Mouse (Mus musculus) bone marrow macrophage, adult 2 months (primary cell): ENCODE data around the gene Proz. TPM values are rescaled to one million over a fixed set of nuclear protein-coding genes. Genes with fewer than 3 reads are reported as not detected.

Experiments
- H3K27ac ChIP-seq: 2 replicates; pipeline ENCODE4 v1.5.1; 2012; ENCODE audit warnings: low read depth, low read length; ENCODE audit not compliant: insufficient read depth
- H3K4me1 ChIP-seq: 2 replicates; pipeline ENCODE4 v1.6.1; 2012; ENCODE audit warnings: low read length; ENCODE audit not compliant: control insufficient read depth, insufficient read depth
- H3K4me3 ChIP-seq: 2 replicates; pipeline ENCODE4 v1.5.1; 2012; ENCODE audit warnings: mild to moderate bottlenecking, low read length, moderate library complexity; ENCODE audit not compliant: insufficient read depth
- CTCF ChIP-seq: IDR thresholded peaks from 2 replicates; pipeline ENCODE4 v1.5.1; 2012; ENCODE audit warnings: low read depth, mild to moderate bottlenecking, low read length, moderate library complexity
- POLR2A ChIP-seq: IDR thresholded peaks from 2 replicates; pipeline ENCODE4 v1.6.1; 2012; ENCODE audit warnings: mild to moderate bottlenecking, low read depth, low read length, borderline replicate concordance
- polyA plus RNA-seq: library from polyadenylated mRNA; stranded (reverse); fragments of >200 nt; gene quantifications from 2 replicates; pipeline ENCODE4 v1.2.4, GENCODE M21; 2012; ENCODE audit not compliant: missing spikeins, insufficient read depth, insufficient read length

Gene Proz
- polyA plus RNA-seq, 1 experiment, result not detected

DNA sequence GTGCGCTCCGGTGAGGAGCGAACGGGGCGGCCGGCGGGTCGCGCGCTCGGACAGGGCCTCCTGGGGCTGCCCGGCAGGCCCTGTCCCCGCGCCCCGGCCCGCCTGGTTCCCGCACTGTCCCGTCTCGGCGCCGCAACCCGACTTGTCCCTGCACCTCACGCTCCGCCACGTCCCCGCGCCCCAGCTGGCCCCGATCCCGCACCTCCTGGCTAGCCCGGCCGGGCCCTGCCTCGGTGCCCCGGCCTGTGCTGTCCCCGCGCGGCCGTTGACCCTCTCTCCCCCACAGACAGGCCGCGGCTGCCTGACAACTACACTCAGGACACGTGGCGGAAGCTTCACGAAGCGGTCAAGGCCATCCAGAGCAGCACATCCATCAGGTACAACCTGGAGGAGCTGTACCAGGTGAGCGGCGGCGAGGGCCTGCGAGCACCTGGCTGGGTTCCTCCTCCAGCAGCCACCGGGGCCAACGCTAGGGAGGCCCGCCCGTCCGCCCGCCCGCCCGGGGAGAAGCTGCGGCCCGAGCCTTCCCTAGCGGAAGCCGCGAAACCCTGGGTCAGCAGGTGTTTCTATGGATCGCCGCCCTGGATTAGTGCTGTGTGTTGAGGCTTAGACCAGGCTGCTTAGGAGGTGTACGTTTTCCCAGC lies 45.3 kb downstream of the Proz start:
- peak overlapping the region; percentile 42 for H3K27ac ChIP-seq
- TF ChIP-seq CTCF, result no peak
- TF ChIP-seq POLR2A, result no peak
- H3K4me1 ChIP-seq, result peaks cover 8% of the 10 kb centered on the region
- H3K4me3 ChIP-seq, result peak overlapping the region; percentile 83

DNA sequence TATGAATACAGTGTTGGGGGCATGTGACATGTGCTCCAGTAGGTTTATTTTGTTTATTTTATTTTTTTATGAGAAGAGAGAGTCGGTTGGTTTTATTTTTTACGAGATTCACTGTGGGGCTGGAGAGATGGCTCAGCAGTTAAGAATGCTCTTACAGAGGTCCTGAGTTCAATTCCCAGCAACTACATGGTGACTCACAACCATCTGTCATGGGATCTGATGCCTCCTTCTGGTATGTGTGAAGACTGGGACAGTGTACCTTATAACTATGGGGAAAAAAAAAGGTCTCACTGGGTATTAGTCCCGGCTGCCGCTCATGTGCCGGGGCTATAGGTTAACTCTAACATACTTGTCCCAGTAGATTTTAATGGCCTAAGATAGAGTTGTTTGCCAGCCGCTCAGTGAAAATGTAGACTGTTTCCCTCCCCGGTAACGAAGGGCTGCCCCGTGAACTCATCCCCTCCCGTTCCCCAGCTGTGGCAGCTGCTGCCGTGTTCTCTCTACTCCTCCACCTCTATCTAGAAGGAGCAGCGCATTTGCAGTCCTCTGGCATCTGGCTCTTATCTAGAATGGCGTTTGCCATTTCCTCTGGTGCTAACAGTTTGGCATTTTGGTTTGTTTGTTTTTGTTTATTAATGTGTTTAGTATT lies 47.4 kb downstream of the Proz start:
- H3K27ac ChIP-seq, result no peak overlapping the region
- TF ChIP-seq CTCF, result no peak
- no peak for TF ChIP-seq POLR2A
- peaks cover 17% of the 10 kb centered on the region for H3K4me1 ChIP-seq
- no peak overlapping the region for H3K4me3 ChIP-seq

DNA sequence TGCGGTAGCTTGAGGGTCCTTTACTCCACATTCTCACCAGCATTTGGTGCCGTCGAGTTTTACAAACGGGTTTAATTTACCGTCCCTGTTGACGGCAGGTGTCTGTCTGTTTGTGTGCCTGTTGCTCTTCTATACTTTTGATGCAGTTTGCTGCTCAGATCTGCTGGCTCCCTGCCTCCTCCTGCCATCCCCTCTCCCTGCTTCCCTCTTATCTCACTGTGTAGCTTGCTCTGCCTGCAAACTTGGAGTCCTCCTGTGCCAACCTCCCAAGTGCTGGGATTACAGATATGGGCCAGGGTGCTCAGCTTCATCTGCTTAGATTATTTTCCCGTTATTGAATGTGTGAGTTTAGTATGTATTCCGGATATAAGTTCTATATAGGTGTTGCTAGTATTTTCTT lies 48.3 kb downstream of the Proz start:
- Histone ChIP-seq H3K27ac (no peak overlapping the region), H3K4me1 (peaks cover 14% of the 10 kb centered on the region), H3K4me3 (no peak overlapping the region)
- TF ChIP-seq POLR2A (no peak), CTCF (no peak)

DNA sequence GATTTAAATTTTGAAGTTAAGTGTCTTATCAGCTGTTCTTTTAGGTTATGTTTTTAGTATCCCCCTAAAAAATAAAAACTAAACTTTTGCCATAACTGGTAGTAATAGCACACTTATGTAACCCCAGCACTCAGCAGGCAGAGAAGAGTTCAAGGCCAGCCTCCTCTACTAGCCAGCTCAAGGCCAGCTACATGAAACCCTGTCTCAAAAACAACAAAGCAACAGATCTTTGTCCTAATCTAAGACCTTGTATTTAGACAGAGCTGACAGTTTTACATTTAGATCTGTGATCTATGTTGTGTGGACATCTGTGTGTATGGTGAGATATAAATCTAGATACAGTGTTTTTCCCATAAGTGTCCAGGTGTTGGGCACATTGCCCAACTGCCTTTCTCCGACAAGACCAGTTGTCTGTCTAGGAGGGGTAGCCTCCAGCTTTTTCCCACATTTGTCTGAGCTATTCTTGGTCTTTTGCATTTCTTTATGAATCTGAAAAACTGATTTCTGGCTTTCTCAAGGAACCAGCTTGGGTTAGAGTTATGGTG lies 48.8 kb downstream of the Proz start:
- TF ChIP-seq CTCF (no peak), POLR2A (no peak)
- Histone ChIP-seq H3K27ac (no peak overlapping the region), H3K4me3 (no peak overlapping the region), H3K4me1 (peaks cover 14% of the 10 kb centered on the region)

DNA sequence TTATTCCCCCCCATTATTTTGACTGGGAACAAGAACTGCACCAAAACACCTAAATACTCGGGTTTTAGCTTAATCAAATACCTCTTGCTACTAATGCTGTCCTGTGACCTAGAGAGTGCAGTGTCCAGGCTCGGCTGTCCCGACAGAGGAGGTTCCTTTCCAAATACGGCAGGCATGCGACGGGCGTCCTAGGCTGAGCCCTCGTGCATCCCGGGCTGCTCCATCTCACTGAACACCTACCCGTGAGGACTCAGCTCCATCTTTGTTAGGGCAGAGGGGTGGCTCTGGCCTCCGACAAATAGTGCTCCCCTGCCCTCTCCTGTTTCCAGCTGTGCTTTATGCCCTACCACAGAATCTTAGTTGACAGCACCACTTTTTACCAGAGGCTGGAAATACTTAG lies 51.2 kb downstream of the Proz start:
- TF ChIP-seq POLR2A (no peak), CTCF (no peak)
- Histone ChIP-seq H3K27ac (no peak overlapping the region), H3K4me1 (peaks cover 14% of the 10 kb centered on the region), H3K4me3 (no peak overlapping the region)

DNA sequence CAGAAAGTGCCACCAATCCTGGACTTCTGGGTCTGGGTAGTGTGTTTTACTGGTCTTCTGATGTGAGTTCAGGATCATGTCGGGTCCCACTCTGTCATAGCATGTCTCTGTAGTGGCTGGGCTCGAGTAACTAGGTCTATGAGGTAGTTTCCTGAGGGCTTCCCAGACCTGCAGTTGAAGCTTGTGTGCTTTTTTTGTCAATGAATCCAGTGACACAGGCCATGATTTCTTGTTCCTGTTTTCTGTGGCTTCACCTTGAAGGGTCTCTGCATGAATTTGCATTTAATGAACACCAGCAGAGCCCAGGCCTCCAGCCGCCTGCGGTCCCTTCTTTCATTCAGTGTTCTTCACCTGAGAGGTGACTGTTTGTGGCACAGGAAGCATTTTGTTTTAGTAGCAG lies 52.5 kb downstream of the Proz start:
- TF ChIP-seq CTCF (no peak), POLR2A (no peak)
- Histone ChIP-seq H3K4me1 (peaks cover 21% of the 10 kb centered on the region), H3K27ac (no peak overlapping the region), H3K4me3 (no peak overlapping the region)

DNA sequence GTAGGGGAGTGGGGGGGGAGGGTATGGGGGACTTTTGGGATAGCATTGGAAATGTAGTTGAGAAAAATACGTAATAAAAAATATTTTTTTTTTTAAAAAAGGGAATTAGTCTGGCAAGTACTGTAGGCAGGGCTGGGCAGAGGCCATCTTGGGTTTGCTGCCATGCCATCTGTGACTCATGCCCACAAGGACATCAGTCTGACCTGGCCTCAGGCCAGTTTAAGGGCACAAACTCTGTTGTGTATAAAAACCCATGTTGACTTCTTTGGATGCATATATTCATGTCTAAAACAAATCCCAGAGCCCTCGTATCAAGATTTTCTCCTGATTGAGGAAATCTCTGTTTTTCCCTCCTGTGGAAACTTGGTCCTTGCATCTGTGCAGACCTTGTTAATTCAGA lies 56.4 kb downstream of the Proz start:
- Histone ChIP-seq H3K4me3 (no peak overlapping the region), H3K27ac (no peak overlapping the region; the same call in 1 of the 2 replicates), H3K4me1 (peaks cover 25% of the 10 kb centered on the region)
- TF ChIP-seq POLR2A, result no peak
- no peak for TF ChIP-seq CTCF

DNA sequence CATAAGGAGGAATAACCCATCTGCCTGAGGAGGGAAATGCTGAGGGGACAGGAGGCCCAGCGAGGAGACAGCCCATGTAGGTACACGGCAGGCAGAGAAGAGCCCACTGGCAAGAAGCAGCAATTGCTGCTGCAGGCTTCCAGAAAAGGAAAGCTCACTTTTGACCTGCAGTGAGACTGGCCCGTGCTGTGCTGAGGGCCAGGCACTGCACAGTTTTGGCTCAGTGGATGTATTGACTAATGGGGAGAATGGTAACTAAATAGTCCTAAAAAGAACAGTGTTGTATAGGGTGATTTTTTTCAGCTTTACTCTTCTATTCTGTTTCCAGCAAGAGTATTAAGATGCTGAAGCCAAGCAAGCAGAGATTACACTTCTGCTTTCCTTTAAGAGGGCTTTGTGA lies 57.8 kb downstream of the Proz start:
- TF ChIP-seq CTCF (no peak), POLR2A (no peak)
- Histone ChIP-seq H3K4me1 (peaks cover 15% of the 10 kb centered on the region), H3K4me3 (no peak overlapping the region), H3K27ac (no peak overlapping the region)

DNA sequence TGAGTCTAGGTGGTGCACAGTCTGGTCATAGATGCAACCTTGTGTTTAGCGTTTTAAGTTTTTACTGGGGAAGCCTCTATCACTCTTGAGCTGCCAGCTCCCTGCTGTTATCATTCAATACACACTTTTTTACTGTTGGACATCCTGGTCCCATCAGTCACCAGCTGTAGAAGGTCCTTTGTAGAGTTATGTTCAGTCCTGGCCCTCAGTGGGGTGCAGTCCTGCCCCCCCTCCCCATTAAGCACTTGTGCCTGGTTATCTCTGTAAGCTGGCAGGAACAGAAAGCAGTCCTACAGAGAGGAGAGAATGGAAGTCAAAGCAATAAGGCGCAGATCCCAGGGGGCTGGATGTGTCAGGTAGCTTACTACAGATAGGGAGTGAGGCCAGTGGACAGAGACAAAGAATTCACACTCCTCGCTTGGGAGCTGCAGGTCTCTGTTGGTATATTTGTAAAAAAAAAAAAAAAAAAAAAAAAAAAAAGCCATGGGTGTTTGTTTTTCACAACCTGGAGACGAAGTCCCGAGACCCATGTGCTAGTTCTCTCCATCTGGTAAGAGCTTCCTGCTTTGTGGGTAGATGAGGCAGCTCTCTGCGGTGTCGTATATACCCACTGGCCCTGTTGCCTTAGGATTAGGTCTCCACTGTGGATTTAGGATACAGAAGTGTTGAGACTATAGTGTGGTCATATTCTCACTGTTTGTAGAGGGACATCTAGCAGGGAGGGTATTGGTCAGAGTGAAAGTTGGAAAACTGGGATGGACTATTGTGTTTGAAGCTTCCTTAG lies 60.4 kb downstream of the Proz start:
- TF ChIP-seq CTCF, result no peak
- no peak for TF ChIP-seq POLR2A
- no peak overlapping the region for H3K27ac ChIP-seq
- H3K4me3 ChIP-seq, result no peak overlapping the region
- peaks cover 15% of the 10 kb centered on the region for H3K4me1 ChIP-seq

DNA sequence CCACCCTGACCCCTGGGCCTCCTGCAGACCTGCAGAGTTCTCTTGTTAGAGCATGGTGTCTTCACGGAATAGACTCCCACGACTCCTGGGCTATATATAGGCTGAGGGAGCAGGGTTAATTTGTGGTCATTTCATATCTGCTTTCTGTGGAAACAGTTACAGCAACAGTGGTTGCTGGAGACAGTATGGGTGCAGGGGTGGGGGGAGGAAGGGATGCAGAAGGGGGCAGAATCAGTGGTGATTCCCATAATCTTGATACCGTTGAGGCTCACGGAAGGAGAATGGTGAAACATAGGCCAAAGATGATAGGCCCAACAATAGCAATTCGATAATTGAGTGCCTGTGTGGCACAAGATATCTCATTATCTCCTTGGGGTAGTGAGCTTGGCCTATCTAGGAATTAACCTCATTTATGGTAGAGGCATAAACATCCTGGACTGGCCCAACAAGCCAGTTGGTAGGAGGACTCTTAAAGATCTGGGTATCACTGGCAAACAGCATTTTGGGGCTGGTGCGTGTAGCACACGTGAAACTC lies 62.2 kb downstream of the Proz start:
- TF ChIP-seq CTCF (no peak), POLR2A (no peak)
- Histone ChIP-seq H3K4me1 (peaks cover 6% of the 10 kb centered on the region), H3K4me3 (no peak overlapping the region), H3K27ac (no peak overlapping the region)

DNA sequence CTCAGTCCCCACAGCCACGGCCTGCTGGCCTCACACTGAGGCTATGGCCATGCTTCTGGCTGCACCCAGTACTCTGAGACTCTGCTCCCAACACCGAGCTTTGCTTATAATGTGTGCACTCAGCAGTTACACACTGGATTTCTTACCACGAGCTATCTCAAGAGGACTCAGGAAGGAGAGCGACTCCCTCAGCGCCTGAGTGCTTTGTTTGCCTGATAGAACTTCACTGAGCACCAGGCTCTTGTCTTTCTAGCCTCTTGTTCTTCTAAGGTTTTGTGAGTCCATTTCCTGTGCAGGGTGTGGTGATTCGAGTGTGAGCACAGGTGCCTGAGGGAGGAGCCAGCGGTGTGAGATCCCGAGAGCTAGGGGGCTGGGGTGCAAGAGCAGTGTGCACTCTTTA lies 64.2 kb downstream of the Proz start:
- TF ChIP-seq POLR2A, result no peak
- TF ChIP-seq CTCF, result no peak
- Histone ChIP-seq H3K4me3 (no peak overlapping the region), H3K4me1 (no peaks in the 10 kb centered on the region), H3K27ac (no peak overlapping the region)

Other genes with a start within 250 kb of the Proz start
- gene Mcf2l, start 187.1 kb upstream of the Proz start, polyA plus RNA-seq, result 1.4 and 2.2 TPM in 2 replicates
- 0.87 and 1.3 TPM in 2 replicates for gene F7, start 34.9 kb upstream of the Proz start, polyA plus RNA-seq
- 2.5 and 3.9 TPM in 2 replicates for gene F10, start 23.6 kb upstream of the Proz start, polyA plus RNA-seq
- gene Pcid2, start 44.5 kb downstream of the Proz start, polyA plus RNA-seq, result 15.8 and 16.4 TPM in 2 replicates
- gene Cul4a, start 44.7 kb downstream of the Proz start, polyA plus RNA-seq, result 33.3 and 44.0 TPM in 2 replicates
- 1,527 and 1,629 TPM in 2 replicates for gene Lamp1, start 98.2 kb downstream of the Proz start, polyA plus RNA-seq
- 2.0 and 4.0 TPM in 2 replicates for gene Grtp1, start 139.7 kb downstream of the Proz start, polyA plus RNA-seq
- gene Adprhl1, start 193.2 kb downstream of the Proz start, polyA plus RNA-seq, result not detected in 2 replicates
- gene Dcun1d2, start 227.2 kb downstream of the Proz start, polyA plus RNA-seq, result 15.4 and 16.2 TPM in 2 replicates
- 36.8 and 41.8 TPM in 2 replicates for gene Tmco3, start 227.3 kb downstream of the Proz start, polyA plus RNA-seq